Mouse (Mus musculus) mature B cell (primary cell): Measurements from ENCODE around the gene Fam155a.

Source experiments
- in situ Hi-C: fragments of 300-500 bp; cut with MboI; formaldehyde crosslinking; loops from 2 replicates; pipeline ENCODE4 v1.14.3; 2019

Gene Fam155a

GRCm38 (mm10) chr8:9493557-9494224, 277.3 kb downstream of the Fam155a start:
- in situ Hi-C loops = no loop called here

GRCm38 (mm10) chr8:9482565-9482964, 288.4 kb downstream of the Fam155a start:
- in situ Hi-C loops = no loop called here

GRCm38 (mm10) chr8:9471290-9471689, 299.7 kb downstream of the Fam155a start:
- in situ Hi-C loops = no loop called here

GRCm38 (mm10) chr8:9470114-9470513, 300.8 kb downstream of the Fam155a start:
- in situ Hi-C loops = no loop called here

- in situ Hi-C loops = no loop called here
These were observed 309.9 kb downstream of the Fam155a start for GRCm38 (mm10) chr8:9461111-9461510.

- in situ Hi-C loops = no loop called here
These were observed 310.3 kb downstream of the Fam155a start for GRCm38 (mm10) chr8:9460707-9461106.

- in situ Hi-C loops = no loop called here
These were observed 312.3 kb downstream of the Fam155a start for GRCm38 (mm10) chr8:9458614-9459013.

GRCm38 (mm10) chr8:9455138-9455537, 315.8 kb downstream of the Fam155a start:
- in situ Hi-C loops = no loop called here

- in situ Hi-C loops = no loop called here
These were observed 317.2 kb downstream of the Fam155a start for GRCm38 (mm10) chr8:9453742-9454141.

- in situ Hi-C loops = no loop called here
These were observed 319.4 kb downstream of the Fam155a start for GRCm38 (mm10) chr8:9451543-9451942.

- in situ Hi-C loops = no loop called here
These were observed 322.3 kb downstream of the Fam155a start for GRCm38 (mm10) chr8:9448613-9449012.

GRCm38 (mm10) chr8:9437822-9438221, 333.1 kb downstream of the Fam155a start:
- in situ Hi-C loops = no loop called here

- in situ Hi-C loops = no loop called here
These were observed 335.5 kb downstream of the Fam155a start for GRCm38 (mm10) chr8:9435501-9435900.

- in situ Hi-C loops = no loop called here
These were observed 338.2 kb downstream of the Fam155a start for GRCm38 (mm10) chr8:9432635-9433372.

- in situ Hi-C loops = no loop called here
These were observed 342.1 kb downstream of the Fam155a start for GRCm38 (mm10) chr8:9428846-9429245.

GRCm38 (mm10) chr8:9424069-9424468, 346.9 kb downstream of the Fam155a start:
- in situ Hi-C loops = no loop called here

- in situ Hi-C loops = no loop called here
These were observed 347.4 kb downstream of the Fam155a start for GRCm38 (mm10) chr8:9423590-9423989.

GRCm38 (mm10) chr8:9423184-9423583, 347.8 kb downstream of the Fam155a start:
- in situ Hi-C loops = no loop called here

- in situ Hi-C loops = no loop called here
These were observed 351.8 kb downstream of the Fam155a start for GRCm38 (mm10) chr8:9418856-9419800.

- in situ Hi-C loops = no loop called here
These were observed 354.8 kb downstream of the Fam155a start for GRCm38 (mm10) chr8:9416189-9416588.

- in situ Hi-C loops = no loop called here
These were observed 362.5 kb downstream of the Fam155a start for GRCm38 (mm10) chr8:9408480-9408879.

- in situ Hi-C loops = no loop called here
These were observed 364.8 kb downstream of the Fam155a start for GRCm38 (mm10) chr8:9406204-9406603.
